ENCODE assay signal across 13 mouse cellular contexts in genomic region chr3:157955466-157955865, GRCm38 (mm10). TPM values are rescaled to one million over a fixed set of nuclear protein-coding genes. Genes with fewer than 3 reads are reported as not detected.
"Had no signal": no experiment of that assay in that cellular context is flagged by ENCODE, and none has a peak within 500 bp of the region (broad histone marks: within the 10 kb centered on the region; RNA-seq: fewer than 3 reads in every experiment).

No protein-coding gene starts in this region.

- H3K9ac ChIP-seq: liver, embryonic 13.5 days; liver, postnatal 0 days; lung, embryonic 15.5 days; midbrain, embryonic 15.5 days; neural tube, embryonic 12.5 days had no signal

- H3K9me3 ChIP-seq: limb, embryonic 10.5 days; liver, embryonic 13.5 days; lung, embryonic 15.5 days; megakaryocyte, embryonic 14.5 days; midbrain, embryonic 15.5 days; neural tube, embryonic 12.5 days had no signal

- H3K4me3 ChIP-seq: limb, embryonic 10.5 days; liver, embryonic 13.5 days; lung, embryonic 15.5 days; megakaryocyte, embryonic 14.5 days; midbrain, embryonic 15.5 days; neural tube, embryonic 12.5 days had no signal

- H3K27me3 ChIP-seq: liver, embryonic 13.5 days; lung, embryonic 15.5 days; megakaryocyte, embryonic 14.5 days; midbrain, embryonic 15.5 days; neural tube, embryonic 12.5 days had no signal

- ATAC-seq: midbrain, embryonic 15.5 days had no signal

- H3K36me3 ChIP-seq: lung, embryonic 15.5 days; midbrain, embryonic 15.5 days; neural tube, embryonic 12.5 days had no signal

- DNase-seq: liver, embryonic 13.5 days; lung, postnatal 14 days; thymus, postnatal 4 days had no signal

- H3K4me2 ChIP-seq: liver, embryonic 13.5 days; lung, embryonic 15.5 days; midbrain, embryonic 11.5 days; midbrain, embryonic 15.5 days; neural tube, embryonic 12.5 days had no signal

- H3K4me1 ChIP-seq: limb, embryonic 10.5 days; lung, embryonic 15.5 days; neural tube, embryonic 12.5 days had no signal

- H3K27ac ChIP-seq: kidney, postnatal 0 days; limb, embryonic 10.5 days; liver, embryonic 13.5 days; lung, embryonic 15.5 days; macrophage; midbrain, embryonic 15.5 days; neural tube, embryonic 12.5 days; stomach, postnatal 0 days had no signal

RNA-seq across cellular contexts. Expression of gene Cth, which starts 30.6 kb away (rescaled TPM):
- polyA plus RNA-seq: macrophage had no signal
